ENCODE assay signal across 16 mouse cellular contexts in the genomic region with DNA sequence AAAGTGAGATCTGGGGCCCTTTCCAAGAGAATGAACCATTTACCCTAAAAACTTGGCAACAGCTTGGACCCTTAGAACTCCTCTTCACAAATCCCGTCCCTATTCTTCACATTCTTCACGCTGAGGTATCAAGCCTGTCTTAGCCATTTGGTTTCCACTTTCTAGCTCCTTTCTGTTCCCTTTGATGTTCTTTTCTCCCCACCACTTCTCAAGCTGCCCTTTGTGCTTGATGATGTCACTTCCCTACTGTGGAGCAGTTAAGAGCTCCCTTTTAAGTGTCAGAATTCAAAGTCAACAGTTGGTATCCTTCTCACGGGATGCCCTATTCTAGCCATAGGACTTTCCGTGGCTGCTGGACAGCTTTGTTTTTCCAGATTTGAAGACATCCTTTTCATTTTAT. TPM values are rescaled to one million over a fixed set of nuclear protein-coding genes. Genes with fewer than 3 reads are reported as not detected.
DNase-seq lines count a peak whose midpoint lies in the region; ATAC-seq lines count a peak whose summit lies in the region.
"Had no signal": no experiment of that assay in that cellular context is flagged by ENCODE, and none has a peak within 500 bp of the region (broad histone marks: within the 10 kb centered on the region; RNA-seq: fewer than 3 reads in every experiment).

No protein-coding gene starts in this region.

- no peak overlapping the region for H3K4me2 ChIP-seq in kidney, embryonic 15.5 days
- peak overlapping the region; percentile 40; the same call in 1 of the 2 replicates for H3K4me2 ChIP-seq in limb, embryonic 12.5 days
- H3K4me2 ChIP-seq: embryonic facial prominence, embryonic 12.5 days; forebrain, embryonic 13.5 days; hindbrain, embryonic 12.5 days; neural tube, embryonic 12.5 days had no signal

- H3K27ac ChIP-seq in kidney, embryonic 15.5 days: peak overlapping the region; percentile 37
- H3K27ac ChIP-seq in limb, embryonic 12.5 days: peak overlapping the region; percentile 97
- H3K27ac ChIP-seq: forebrain, embryonic 13.5 days; hindbrain, embryonic 12.5 days; neural tube, embryonic 12.5 days; stomach, postnatal 0 days had no signal

- WGBS in kidney, embryonic 15.5 days: 22% methylated on average over 4 of the region's 4 CpGs
- WGBS in limb, embryonic 12.5 days: 26% methylated on average over 4 of the region's 4 CpGs

- H3K9ac ChIP-seq in kidney, embryonic 15.5 days: no peak overlapping the region
- no peak overlapping the region for H3K9ac ChIP-seq in limb, embryonic 12.5 days (replicated peaks)
- H3K9ac ChIP-seq: embryonic facial prominence, embryonic 12.5 days; forebrain, embryonic 13.5 days; hindbrain, embryonic 12.5 days; neural tube, embryonic 12.5 days had no signal

- no peaks in the 10 kb centered on the region for H3K36me3 ChIP-seq in kidney, embryonic 15.5 days
- no peaks in the 10 kb centered on the region for H3K36me3 ChIP-seq in limb, embryonic 12.5 days
- H3K36me3 ChIP-seq: embryonic facial prominence, embryonic 12.5 days; hindbrain, embryonic 12.5 days; neural tube, embryonic 12.5 days had no signal

- no peaks in the 10 kb centered on the region for H3K27me3 ChIP-seq in kidney, embryonic 15.5 days
- no peaks in the 10 kb centered on the region for H3K27me3 ChIP-seq in limb, embryonic 12.5 days
- H3K27me3 ChIP-seq: embryonic facial prominence, embryonic 12.5 days; forebrain, embryonic 13.5 days; hindbrain, embryonic 12.5 days; neural tube, embryonic 12.5 days had no signal

- H3K9me3 ChIP-seq in kidney, embryonic 15.5 days (replicated peaks): no peaks in the 10 kb centered on the region
- H3K9me3 ChIP-seq in limb, embryonic 12.5 days: no peaks in the 10 kb centered on the region
- H3K9me3 ChIP-seq: embryonic facial prominence, embryonic 12.5 days; forebrain, embryonic 13.5 days; hindbrain, embryonic 12.5 days; neural tube, embryonic 12.5 days had no signal

- no peak overlapping the region for H3K4me3 ChIP-seq in kidney, embryonic 15.5 days (replicated peaks)
- no peak overlapping the region for H3K4me3 ChIP-seq in limb, embryonic 12.5 days (replicated peaks)
- H3K4me3 ChIP-seq: embryonic facial prominence, embryonic 12.5 days; forebrain, embryonic 13.5 days; hindbrain, embryonic 12.5 days; neural tube, embryonic 12.5 days had no signal

- peak; percentile 51 for DNase-seq in embryo, embryonic 10 days (ENCODE audit: low spot score)
- no peak for DNase-seq in embryo, embryonic 11 days
- no peak for DNase-seq in kidney, postnatal 10 days
- DNase-seq in ZHBTc4 (ENCODE audit: low read depth, low spot score): peak; percentile 45
- no peak for DNase-seq in cerebellum, postnatal 25 days
- no peak for DNase-seq in cerebellum, adult 9-10 months
- DNase-seq: cerebellum, adult 9-11 months; layer of hippocampus, adult 9-11 months; midbrain, embryonic 14.5 days had no signal

- H3K4me1 ChIP-seq in kidney, embryonic 15.5 days: peaks cover 26% of the 10 kb centered on the region
- peaks cover 70% of the 10 kb centered on the region for H3K4me1 ChIP-seq in limb, embryonic 12.5 days (replicated peaks)
- H3K4me1 ChIP-seq: hindbrain, embryonic 12.5 days; neural tube, embryonic 12.5 days had no signal

- ATAC-seq in kidney, embryonic 15.5 days (replicated peaks; ENCODE audit: low FRiP score): 0 out of 2 replicates have a peak, but pooled peaks have one; percentile 40
- ATAC-seq in limb, embryonic 12.5 days (ENCODE audit: insufficient number of reproducible peaks, insufficient read depth, low FRiP score, low TSS enrichment, low read depth): no peak
- ATAC-seq: forebrain, embryonic 13.5 days had no signal

RNA-seq across cellular contexts. Expression of a gene that starts 27.7 kb away (rescaled TPM):
- 66.5 and 67.7 TPM in 2 replicates for polyA plus RNA-seq in kidney, embryonic 15.5 days (2015; fragmentation: Nextera tagmentation; extraction: Ambion mirVana)
- polyA plus RNA-seq in limb, embryonic 12.5 days (2016; fragmentation: Nextera tagmentation; extraction: Ambion mirVana): 106 and 111 TPM in 2 replicates

Comparison
In these comparisons a context has a peak if more than half of its experiments do, and no peak if none do; other contexts are left out.
1. DNase-seq: peak in embryo, embryonic 10 days (single experiment) and ZHBTc4 (single experiment); none in embryo, embryonic 11 days (single experiment), kidney, postnatal 10 days (single experiment), cerebellum, postnatal 25 days (0 of 2) and cerebellum, adult 9-10 months (single experiment).